Mouse (Mus musculus) heart, embryonic 10.5 days (tissue): ENCODE results near the gene Jtb. TPM values are rescaled to one million over a fixed set of nuclear protein-coding genes. Genes with fewer than 3 reads are reported as not detected.

ENCODE experiments used
- DNase-seq: peaks from one replicate; pipeline ENCODE4 v3.0.0-alpha.2; 2017; ENCODE audit warnings: low spot score
- H3K27ac ChIP-seq: fragments of 300-500 bp; sonication (generic); 2 replicates; pipeline ENCODE4 v1.5.1; 2016; ENCODE audit warnings: mild to moderate bottlenecking
- H3K27me3 ChIP-seq: fragments of 300-500 bp; sonication (generic); 2 replicates; pipeline ENCODE4 v1.6.1; 2016; ENCODE audit warnings: mild to moderate bottlenecking; ENCODE audit not compliant: poor library complexity, insufficient read depth, severe bottlenecking
- H3K36me3 ChIP-seq: fragments of 300-500 bp; sonication (generic); 2 replicates; pipeline ENCODE4 v1.6.1; 2016; ENCODE audit warnings: mild to moderate bottlenecking, moderate library complexity
- H3K4me1 ChIP-seq: fragments of 300-500 bp; sonication (generic); 2 replicates; pipeline ENCODE4 v1.6.1; 2016; ENCODE audit warnings: mild to moderate bottlenecking
- H3K4me3 ChIP-seq: fragments of 300-500 bp; sonication (generic); 2 replicates; pipeline ENCODE4 v1.5.1; 2016; ENCODE audit warnings: mild to moderate bottlenecking, moderate library complexity
- H3K9me3 ChIP-seq: fragments of 300-500 bp; sonication (generic); 2 replicates; pipeline ENCODE4 v1.6.1; 2016; ENCODE audit warnings: mild to moderate bottlenecking, moderate library complexity
- WGBS: fragments of 180-500 bp; shearing (Covaris S2); methylation state at CpG from one replicate; pipeline ENCODE4 v1.1.7; 2016; 5-methylcytosine and 5-hydroxymethylcytosine counted together
- polyA plus RNA-seq: library from polyadenylated mRNA; unstranded; fragments of >200 nt; fragmentation: Nextera tagmentation; extraction: Ambion mirVana; gene quantifications from 2 replicates; pipeline ENCODE4 v1.2.1, GENCODE M21; 2016

The Jtb gene
- polyA plus RNA-seq, 1 experiment from 2014 or later = 92.0 TPM

DNA sequence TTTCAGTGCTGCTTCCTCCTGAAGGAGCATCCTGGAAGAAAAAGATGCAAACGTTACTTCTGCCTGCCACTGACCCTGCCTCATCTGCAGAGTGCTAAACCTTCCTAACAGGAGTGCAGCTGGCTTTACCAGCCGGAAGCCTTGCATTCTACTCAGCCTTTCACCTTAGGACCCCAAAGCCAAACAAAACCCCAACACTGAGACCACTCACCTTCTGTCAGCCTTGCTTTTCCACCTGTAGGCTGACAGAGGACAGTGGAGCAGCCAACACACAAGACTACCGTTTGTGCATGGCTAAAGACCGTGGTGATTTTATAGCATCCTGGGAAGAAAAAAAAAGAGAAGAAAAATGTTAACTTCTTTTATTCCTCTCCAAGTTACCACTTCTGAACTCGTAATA lies 18.7 kb upstream of the Jtb start:
- peak overlapping the region; percentile 80 for H3K4me3 ChIP-seq
- peak overlapping the region; percentile 97 for H3K27ac ChIP-seq
- peaks cover 21% of the 10 kb centered on the region; the same call in 1 of the 2 replicates for H3K4me1 ChIP-seq
- peaks cover 49% of the 10 kb centered on the region for H3K36me3 ChIP-seq
- no peaks in the 10 kb centered on the region for H3K27me3 ChIP-seq
- DNase-seq = no peak
- no peaks in the 10 kb centered on the region for H3K9me3 ChIP-seq
- 15% methylated on average over 5 of the region's 5 CpGs for WGBS

DNA sequence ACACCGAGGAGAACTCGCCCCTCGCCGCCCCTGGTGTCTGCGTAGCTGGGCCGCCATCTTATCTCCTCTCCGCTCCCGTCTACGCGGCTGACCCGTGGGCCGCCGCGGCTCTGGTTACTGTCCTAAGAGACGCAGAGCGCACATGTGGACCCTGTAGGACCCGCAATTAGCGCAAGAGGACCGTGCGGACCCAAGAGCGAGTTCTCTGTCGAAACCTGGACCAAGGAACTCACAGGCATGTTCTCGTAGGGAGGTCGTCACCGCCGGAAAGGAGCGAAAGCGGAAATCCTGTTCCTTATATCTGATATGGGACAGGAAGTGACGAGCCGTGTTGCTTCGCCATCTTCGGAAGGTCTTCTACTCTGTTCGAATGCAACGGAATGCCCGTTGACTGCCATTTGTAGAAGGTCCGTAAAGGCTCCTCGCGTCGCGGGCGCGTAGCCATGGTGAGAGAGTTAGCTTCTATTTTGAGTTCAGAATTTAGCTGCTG lies 18.0 kb upstream of the Jtb start, which contains the start of the genes Rps27 and Rab13:
TSS of gene Rps27 (minus strand) at position 275 of the 490 bp plus-strand sequence.
TSS of gene Rab13 (plus strand) at position 319 of the 490 bp plus-strand sequence.
- H3K36me3 ChIP-seq = peaks cover 42% of the 10 kb centered on the region
- no peaks in the 10 kb centered on the region for H3K27me3 ChIP-seq
- DNase-seq = peak; percentile 98
- H3K9me3 ChIP-seq = no peaks in the 10 kb centered on the region
- H3K4me3 ChIP-seq = peak within 1 kb of the TSS; percentile 80
- H3K27ac ChIP-seq = peak within 1 kb of the TSS; percentile 97
- WGBS = under 1% methylated on average over 42 of the region's 42 CpGs
- H3K4me1 ChIP-seq = peaks cover 21% of the 10 kb centered on the region; the same call in 1 of the 2 replicates

DNA sequence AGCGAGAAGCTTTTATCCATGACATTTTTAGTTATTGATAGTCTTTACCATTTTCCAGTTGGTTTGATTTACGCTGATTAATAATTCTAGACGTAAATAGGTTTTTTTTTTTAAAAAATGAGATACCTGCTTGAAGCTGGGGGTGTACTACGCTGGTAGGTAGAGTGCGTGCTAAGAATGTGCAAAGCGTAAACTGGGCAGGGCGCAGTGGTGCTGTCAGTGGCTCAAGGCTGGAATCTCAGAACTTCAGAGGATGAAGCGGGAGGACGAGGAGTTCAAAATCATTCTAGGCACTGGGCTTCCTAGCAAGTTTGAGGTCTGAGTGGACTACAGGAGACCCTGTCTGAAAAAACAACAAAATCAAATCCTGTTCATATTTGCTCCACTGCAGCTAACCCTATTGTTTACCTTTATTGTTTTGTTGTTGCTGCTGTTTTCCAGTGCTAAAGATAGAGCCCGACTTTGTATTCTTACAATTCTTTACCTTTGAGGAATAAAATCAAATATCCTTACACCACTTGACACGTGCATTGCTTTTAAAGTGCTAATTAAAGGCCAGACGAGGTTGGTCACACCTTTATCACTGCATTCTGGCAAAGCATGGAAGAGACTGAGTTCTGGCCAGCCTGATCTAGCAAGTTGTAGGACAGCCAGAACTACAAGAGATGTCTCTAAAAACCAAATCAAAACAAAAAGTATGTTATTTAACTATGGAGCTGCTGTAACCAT lies 17.3 kb upstream of the Jtb start:
- no peak for DNase-seq
- peak overlapping the region; percentile 80 for H3K4me3 ChIP-seq
- peak overlapping the region; percentile 97 for H3K27ac ChIP-seq
- H3K36me3 ChIP-seq = peaks cover 35% of the 10 kb centered on the region
- no peaks in the 10 kb centered on the region for H3K9me3 ChIP-seq
- H3K27me3 ChIP-seq = no peaks in the 10 kb centered on the region
- peaks cover 21% of the 10 kb centered on the region; the same call in 1 of the 2 replicates for H3K4me1 ChIP-seq
- 13% methylated on average over 12 of the region's 12 CpGs for WGBS

DNA sequence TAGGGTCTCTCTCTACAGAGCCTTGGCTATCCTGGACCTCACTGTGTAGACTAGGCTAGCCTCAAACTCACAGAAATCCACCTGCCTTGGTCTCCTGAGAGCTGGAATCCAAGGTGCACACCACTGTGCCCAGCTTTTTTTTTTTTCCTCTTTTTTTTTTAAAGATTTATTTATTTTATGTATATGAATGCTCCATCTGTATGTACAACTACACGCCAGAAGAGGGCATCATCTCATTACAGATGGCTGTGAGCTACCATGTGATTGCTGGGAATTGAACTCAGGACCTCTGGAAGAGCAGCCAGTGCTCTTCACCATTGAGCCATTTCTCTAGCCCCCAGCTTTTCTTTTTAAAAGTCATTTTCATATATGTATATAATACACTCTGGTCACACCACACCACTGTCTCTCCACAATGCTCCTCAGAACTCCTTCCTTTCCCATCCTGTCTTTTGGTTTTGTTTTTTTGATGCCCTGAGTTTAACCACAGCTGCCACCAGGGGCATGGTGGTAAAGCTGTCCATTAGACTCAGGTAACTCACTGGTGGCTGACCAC lies 15.5 kb upstream of the Jtb start:
- no peak for DNase-seq
- peaks cover 18% of the 10 kb centered on the region for H3K36me3 ChIP-seq
- H3K27ac ChIP-seq = no peak overlapping the region
- H3K4me1 ChIP-seq = peaks cover 25% of the 10 kb centered on the region; the same call in 1 of the 2 replicates
- no peaks in the 10 kb centered on the region for H3K27me3 ChIP-seq
- H3K9me3 ChIP-seq = no peaks in the 10 kb centered on the region
- WGBS = 27% methylated on average over 1 of the region's 1 CpGs
- no peak overlapping the region for H3K4me3 ChIP-seq

DNA sequence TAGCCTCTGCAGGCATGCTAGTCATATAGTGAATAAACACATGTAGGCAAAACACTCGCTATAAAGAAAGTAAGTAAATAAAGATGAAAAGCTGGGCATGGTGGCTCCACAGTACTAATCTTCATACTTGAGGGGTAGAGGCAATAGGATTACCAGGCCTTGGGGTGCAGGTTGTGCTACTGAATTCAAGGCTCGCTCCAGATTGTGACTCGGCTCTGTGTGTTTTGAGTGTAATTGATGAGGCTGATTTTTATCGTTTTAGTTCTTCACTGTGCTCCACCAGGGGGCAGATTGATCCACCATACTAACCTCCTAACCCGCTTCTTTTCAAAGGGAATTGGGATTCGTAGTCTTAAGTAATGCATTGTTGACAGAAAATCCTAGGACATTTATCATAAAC lies 11.3 kb upstream of the Jtb start:
- no peak for DNase-seq
- H3K9me3 ChIP-seq = no peaks in the 10 kb centered on the region
- peaks cover 22% of the 10 kb centered on the region for H3K36me3 ChIP-seq
- no peaks in the 10 kb centered on the region for H3K27me3 ChIP-seq
- WGBS = 17% methylated on average over 6 of the region's 6 CpGs
- peak overlapping the region; percentile 72 for H3K4me3 ChIP-seq
- H3K27ac ChIP-seq = peak overlapping the region; percentile 89
- peaks cover 29% of the 10 kb centered on the region for H3K4me1 ChIP-seq

DNA sequence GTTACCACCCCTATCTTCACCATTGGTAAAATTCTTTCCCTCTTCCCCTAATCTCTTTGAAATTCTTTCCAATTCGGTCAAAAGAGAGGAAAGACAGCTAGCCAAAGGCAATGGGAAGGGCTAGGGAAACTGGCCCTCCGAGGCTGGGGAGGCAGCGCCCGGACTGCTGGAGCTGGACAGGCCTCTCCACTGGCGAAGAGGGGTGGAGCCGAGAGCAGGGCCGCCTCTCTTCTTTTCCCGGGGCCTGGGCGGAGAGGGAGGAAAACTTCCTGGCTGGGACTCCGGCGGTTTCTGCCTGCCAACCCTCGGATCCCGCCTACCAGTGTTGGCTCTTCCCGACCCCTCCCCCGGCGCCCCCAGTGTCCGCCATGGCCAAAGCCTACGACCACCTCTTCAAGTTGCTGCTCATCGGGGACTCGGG lies 10.9 kb upstream of the Jtb start:
- peaks cover 26% of the 10 kb centered on the region for H3K36me3 ChIP-seq
- no peaks in the 10 kb centered on the region for H3K9me3 ChIP-seq
- H3K27ac ChIP-seq = peak overlapping the region; percentile 89
- H3K4me3 ChIP-seq = peak overlapping the region; percentile 72
- H3K27me3 ChIP-seq = no peaks in the 10 kb centered on the region
- WGBS = under 1% methylated on average over 20 of the region's 20 CpGs
- peaks cover 29% of the 10 kb centered on the region for H3K4me1 ChIP-seq
- DNase-seq = peak; percentile 86

DNA sequence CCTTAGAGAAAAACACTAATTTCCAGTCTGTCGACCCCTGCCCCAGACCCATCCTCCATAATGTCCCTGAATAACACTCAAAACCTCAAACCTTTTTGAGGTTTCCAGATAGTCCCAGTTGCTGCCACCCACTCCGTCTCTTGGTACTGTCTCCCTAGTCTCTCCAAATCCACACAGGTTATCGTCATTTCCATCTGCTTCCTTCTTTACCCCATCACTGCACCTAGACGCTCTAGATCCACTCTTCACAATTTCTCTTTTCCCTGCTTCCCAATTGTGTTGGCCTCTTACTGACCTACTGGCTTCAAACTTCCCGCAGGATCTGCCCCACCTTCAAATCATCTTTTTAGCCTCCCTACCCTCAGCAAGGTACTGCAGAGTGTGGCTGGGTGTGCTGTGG lies 10.3 kb upstream of the Jtb start:
- WGBS = 16% methylated on average over 5 of the region's 5 CpGs
- Histone ChIP-seq H3K27ac (peak overlapping the region; percentile 89), H3K9me3 (no peaks in the 10 kb centered on the region), H3K4me1 (peaks cover 29% of the 10 kb centered on the region), H3K36me3 (peaks cover 32% of the 10 kb centered on the region), H3K27me3 (no peaks in the 10 kb centered on the region), H3K4me3 (peak overlapping the region; percentile 72)
- DNase-seq = no peak

DNA sequence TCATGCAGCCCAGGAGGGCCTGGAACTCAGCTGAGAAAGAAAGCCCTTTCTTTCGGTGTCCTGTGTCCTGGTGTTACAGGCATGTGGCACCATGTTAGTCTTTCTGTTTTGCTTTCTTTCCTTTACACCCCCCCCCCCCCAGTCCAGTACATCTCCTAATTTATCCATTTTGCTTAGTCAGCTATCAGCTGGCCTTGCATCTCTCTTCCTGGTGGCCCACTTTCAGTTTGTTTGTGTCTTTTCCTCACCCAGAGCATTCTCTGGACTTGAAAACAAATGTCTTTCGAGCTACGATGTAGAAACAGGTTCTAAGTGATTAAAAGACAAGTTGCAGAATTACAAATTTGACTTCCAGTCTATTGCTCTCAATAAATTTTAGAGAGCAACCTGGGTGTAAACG lies 8.9 kb upstream of the Jtb start:
- WGBS = 84% methylated on average over 4 of the region's 4 CpGs
- no peaks in the 10 kb centered on the region for H3K9me3 ChIP-seq
- no peak for DNase-seq
- H3K27ac ChIP-seq = peak overlapping the region; percentile 1; the same call in 1 of the 2 replicates
- H3K27me3 ChIP-seq = no peaks in the 10 kb centered on the region
- no peak overlapping the region for H3K4me3 ChIP-seq
- H3K36me3 ChIP-seq = peaks cover 35% of the 10 kb centered on the region
- H3K4me1 ChIP-seq = peaks cover 29% of the 10 kb centered on the region

DNA sequence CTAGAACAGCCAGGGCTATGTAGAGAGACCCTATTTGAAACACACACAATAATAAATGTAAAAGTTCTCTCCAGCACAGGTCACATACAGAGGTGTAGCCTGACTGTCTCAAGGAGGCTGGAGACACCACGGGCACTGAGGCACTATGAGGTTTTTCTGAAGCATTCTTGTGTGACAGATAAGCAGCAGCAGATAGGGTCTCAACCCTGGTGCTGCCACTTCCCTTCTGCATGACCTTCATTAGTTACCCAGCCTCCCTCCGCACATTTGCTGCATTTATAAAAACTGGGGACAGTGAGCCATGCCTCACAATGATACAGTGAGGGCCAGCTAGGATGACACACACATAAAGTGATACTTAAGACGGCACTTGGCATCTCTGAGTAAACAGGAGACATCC lies 8.5 kb upstream of the Jtb start:
- no peak for DNase-seq
- Histone ChIP-seq H3K36me3 (peaks cover 35% of the 10 kb centered on the region), H3K27ac (0 out of 2 replicates have a peak overlapping the region, but pooled peaks have one; percentile 1), H3K9me3 (no peaks in the 10 kb centered on the region), H3K4me1 (peaks cover 29% of the 10 kb centered on the region), H3K4me3 (no peak overlapping the region), H3K27me3 (no peaks in the 10 kb centered on the region)
- WGBS = 39% methylated on average over 3 of the region's 3 CpGs

DNA sequence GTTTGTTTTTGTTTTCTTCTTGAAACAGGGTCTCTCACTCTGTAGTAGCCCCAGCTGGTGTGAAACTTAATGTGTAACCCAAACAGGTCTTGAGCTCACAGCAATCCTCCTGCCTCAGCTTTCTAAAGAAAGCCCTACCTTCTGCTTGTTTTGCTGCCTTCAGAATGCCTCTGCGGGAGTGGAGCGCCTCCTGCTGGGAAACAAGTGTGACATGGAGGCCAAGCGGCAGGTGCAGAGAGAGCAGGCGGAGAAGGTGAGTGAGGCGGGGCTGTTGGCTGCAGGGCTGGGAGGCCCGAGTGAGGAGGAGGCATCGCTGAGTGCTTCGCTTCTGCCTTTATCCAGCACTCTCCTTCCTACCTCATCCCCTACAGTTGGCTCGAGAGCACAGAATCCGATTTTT lies 7.1 kb upstream of the Jtb start:
- peaks cover 29% of the 10 kb centered on the region for H3K4me1 ChIP-seq

DNA sequence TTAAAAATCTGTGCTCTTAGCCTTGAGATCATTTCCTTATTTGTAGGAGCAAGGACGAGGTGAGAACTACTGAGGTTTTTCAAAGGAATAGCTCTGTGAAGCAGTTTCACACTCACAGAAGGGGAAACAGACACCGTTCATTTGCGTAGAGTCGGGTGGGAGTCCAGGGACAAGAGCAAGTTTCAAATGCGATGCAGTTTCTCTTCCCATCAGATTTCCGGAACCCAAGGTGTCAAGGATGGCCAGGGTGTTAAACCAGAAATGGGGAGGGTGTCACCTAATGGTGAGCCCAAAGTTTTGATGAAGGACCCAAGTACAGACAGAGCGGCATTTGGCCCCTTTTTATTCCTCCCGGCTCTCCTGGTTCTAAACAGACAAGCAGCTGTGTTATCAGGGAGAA lies 322 bp upstream of the Jtb start:
- Histone ChIP-seq H3K4me1 (peaks cover 11% of the 10 kb centered on the region), H3K4me3 (peak overlapping the region; percentile 76), H3K27me3 (no peaks in the 10 kb centered on the region), H3K27ac (peak overlapping the region; percentile 91), H3K9me3 (no peaks in the 10 kb centered on the region), H3K36me3 (peaks cover 28% of the 10 kb centered on the region)
- DNase-seq = no peak
- WGBS = 12% methylated on average over 8 of the region's 8 CpGs

More for the DNA sequence above, 7.1 kb upstream of the Jtb start:
- Histone ChIP-seq H3K36me3 (peaks cover 35% of the 10 kb centered on the region), H3K27me3 (no peaks in the 10 kb centered on the region), H3K27ac (no peak overlapping the region), H3K4me3 (no peak overlapping the region), H3K9me3 (no peaks in the 10 kb centered on the region)
- DNase-seq = no peak
- 65% methylated on average over 10 of the region's 10 CpGs for WGBS

DNA sequence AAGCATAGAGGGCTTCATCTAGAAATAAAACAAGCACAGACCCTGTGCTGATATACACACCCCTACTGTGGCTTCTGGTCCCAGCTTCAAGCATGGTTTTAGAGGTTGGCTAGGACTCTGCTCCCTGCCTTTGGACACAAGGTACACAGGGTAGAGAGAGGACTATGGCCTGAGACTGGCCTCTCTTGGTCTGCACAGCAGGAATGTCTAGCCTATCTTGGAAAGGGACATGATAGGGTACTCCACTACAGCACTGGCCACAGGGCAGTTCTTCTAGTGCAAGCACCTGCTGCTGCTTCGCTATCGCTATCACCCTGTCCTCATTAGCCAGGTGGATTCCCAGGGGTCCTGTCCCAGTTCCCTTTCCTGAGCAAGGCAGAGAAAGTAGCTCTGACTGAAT lies 9.9 kb downstream of the Jtb start:
- H3K27ac ChIP-seq = no peak overlapping the region
- H3K9me3 ChIP-seq = no peaks in the 10 kb centered on the region
- no peak overlapping the region for H3K4me3 ChIP-seq
- H3K36me3 ChIP-seq = peaks cover 3% of the 10 kb centered on the region; the same call in 1 of the 2 replicates
- H3K4me1 ChIP-seq = peaks cover 20% of the 10 kb centered on the region
- WGBS = 83% methylated on average over 2 of the region's 2 CpGs
- 0 out of 2 replicates have a peak, but pooled peaks cover 11% of the 10 kb centered on the region for H3K27me3 ChIP-seq
- no peak for DNase-seq
